Mouse (Mus musculus) small intestine, adult 2 months (tissue): ENCODE data around the gene Hba-x.
"Not testable (repeated sequence)": the region's sequence is repeated elsewhere in the genome, so short reads cannot be mapped to it uniquely, and the experiment has no call there.

Experiments
- CTCF ChIP-seq: fragments of 200-500 bp; IDR thresholded peaks from 2 replicates; pipeline ENCODE4 v1.5.1; 2012; ENCODE audit warnings: low read depth, mild to moderate bottlenecking, control low read depth, inconsistent platforms, low read length, moderate library complexity, mixed read lengths; ENCODE audit not compliant: insufficient replicate concordance, insufficient read length; ENCODE audit errors: extremely low read depth
- POLR2A ChIP-seq: fragments of 200-500 bp; IDR thresholded peaks from 2 replicates; pipeline ENCODE4 v1.6.1; 2012; ENCODE audit warnings: low read depth, mild to moderate bottlenecking, control low read depth, inconsistent platforms, low read length, moderate library complexity

DNA sequence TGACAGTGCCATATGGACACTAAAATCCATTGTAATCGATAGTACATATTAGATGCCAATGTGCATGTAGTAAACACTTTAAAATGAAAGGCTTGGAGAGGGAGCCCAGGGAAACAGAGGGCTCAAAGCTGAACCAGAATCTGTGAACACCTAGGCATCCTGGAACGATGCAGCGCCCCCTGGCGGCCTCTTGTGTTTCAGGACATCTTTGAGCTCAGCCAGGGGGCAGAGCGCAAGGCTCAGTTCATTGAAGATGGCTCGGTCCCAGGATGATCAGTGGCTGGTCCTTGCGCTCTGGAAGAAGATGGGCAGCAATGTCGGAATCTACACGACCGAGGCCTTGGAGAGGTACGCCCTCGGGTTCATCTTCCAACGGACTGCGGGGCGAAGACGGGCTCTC lies 23.7 kb downstream of the Hba-x start, which contains the start of gene Hbq1a:
- TF ChIP-seq POLR2A = not testable (repeated sequence)
- TF ChIP-seq CTCF = peak; percentile 66; the same call in 1 of the 2 replicates
